Mouse (Mus musculus) c-Kit-positive CD71-positive TER-119-negative erythroid progenitor cells, embryonic 14.5 days (primary cell): ENCODE data around the gene Bcl7c.
A peak's percentile ranks its signal among the peaks of the same experiment; 100 is the strongest.
"Not testable (repeated sequence)": the region's sequence is repeated elsewhere in the genome, so short reads cannot be mapped to it uniquely, and the experiment has no call there.

Experiments
- DNase-seq: peaks from one replicate; pipeline ENCODE4 v3.0.0-alpha.2; 2013; ENCODE audit warnings: low read depth

The Bcl7c gene

GRCm38 (mm10) chr7:127716992-127717391, 8.3 kb upstream of the Bcl7c start:
- no peak for DNase-seq

- DNase-seq: no peak
These were observed 6.1 kb upstream of the Bcl7c start for GRCm38 (mm10) chr7:127714816-127715215.

GRCm38 (mm10) chr7:127712461-127713385, 4.0 kb upstream of the Bcl7c start, which contains the start of gene Ctf1:
TSS of gene Ctf1 (plus strand) at chr7:127712736.
- DNase-seq: peak; percentile 65

GRCm38 (mm10) chr7:127711456-127711855, 2.7 kb upstream of the Bcl7c start:
- no peak for DNase-seq

GRCm38 (mm10) chr7:127711031-127711430, 2.3 kb upstream of the Bcl7c start:
- DNase-seq: no peak

- DNase-seq: no peak
These were observed 687 bp upstream of the Bcl7c start for GRCm38 (mm10) chr7:127709261-127709979.

- DNase-seq: no peak
These were observed 851 bp downstream of the Bcl7c start for GRCm38 (mm10) chr7:127707957-127708206.

GRCm38 (mm10) chr7:127707045-127707956, 1.4 kb downstream of the Bcl7c start:
- no peak for DNase-seq

GRCm38 (mm10) chr7:127705706-127706105, 3.0 kb downstream of the Bcl7c start:
- no peak for DNase-seq

GRCm38 (mm10) chr7:127704598-127704997, 4.1 kb downstream of the Bcl7c start:
- no peak for DNase-seq

GRCm38 (mm10) chr7:127703561-127704178, 5.1 kb downstream of the Bcl7c start:
- DNase-seq: no peak

GRCm38 (mm10) chr7:127700712-127701331, 7.9 kb downstream of the Bcl7c start:
- DNase-seq: no peak

GRCm38 (mm10) chr7:127698986-127699385, 9.7 kb downstream of the Bcl7c start:
- DNase-seq: no peak

GRCm38 (mm10) chr7:127693730-127694129, 15.0 kb downstream of the Bcl7c start:
- not testable (repeated sequence) for DNase-seq

- DNase-seq: no peak
These were observed 15.4 kb downstream of the Bcl7c start for GRCm38 (mm10) chr7:127693290-127693689.

- no peak for DNase-seq
These were observed 17.3 kb downstream of the Bcl7c start for GRCm38 (mm10) chr7:127691221-127691989.

- DNase-seq: no peak
These were observed 19.0 kb downstream of the Bcl7c start for GRCm38 (mm10) chr7:127689626-127690280.

- DNase-seq: no peak
These were observed 19.8 kb downstream of the Bcl7c start for GRCm38 (mm10) chr7:127688935-127689334.

GRCm38 (mm10) chr7:127686740-127687449, 21.8 kb downstream of the Bcl7c start:
- no peak for DNase-seq
